39 mouse cellular contexts compared by ENCODE assay signal in genomic region chr3:105014908-105015307, GRCm38 (mm10). TPM values are rescaled to one million over a fixed set of nuclear protein-coding genes. Genes with fewer than 3 reads are reported as not detected.
"Had no signal": no experiment of that assay in that cellular context is flagged by ENCODE, and none has a peak within 500 bp of the region (broad histone marks: within the 10 kb centered on the region; RNA-seq: fewer than 3 reads in every experiment).

No protein-coding gene starts in this region.

- H3K9ac ChIP-seq: heart, embryonic 12.5 days; hindbrain, embryonic 12.5 days; hindbrain, embryonic 14.5 days; intestine, embryonic 15.5 days; limb, embryonic 12.5 days had no signal

- H3K9me3 ChIP-seq: heart, embryonic 10.5 days; heart, embryonic 12.5 days; hindbrain, embryonic 10.5 days; hindbrain, embryonic 12.5 days; intestine, embryonic 15.5 days; limb, embryonic 10.5 days; limb, embryonic 12.5 days had no signal

- H3K27me3 ChIP-seq: heart, embryonic 12.5 days; hindbrain, embryonic 12.5 days; intestine, embryonic 15.5 days; limb, embryonic 12.5 days had no signal

- H3K4me2 ChIP-seq: heart, embryonic 12.5 days; hindbrain, embryonic 12.5 days; hindbrain, embryonic 14.5 days; intestine, embryonic 15.5 days; limb, embryonic 12.5 days had no signal

- H3K4me3 ChIP-seq: gastrocnemius, adult 2 months; heart, embryonic 10.5 days; heart, embryonic 12.5 days; hindbrain, embryonic 10.5 days; hindbrain, embryonic 12.5 days; intestine, embryonic 15.5 days; left cerebral cortex, adult 2 months; limb, embryonic 10.5 days; limb, embryonic 12.5 days had no signal

- ATAC-seq: hindbrain, embryonic 16.5 days; inflammation-experienced regulatory T-cells, adult 6 months; intestine, embryonic 15.5 days; intestine, postnatal 0 days had no signal

- DNase-seq: gastrocnemius, adult 2 months; gastrocnemius, postnatal 10 days; gastrocnemius, postnatal 25 days; heart, adult 18-20 months; heart, postnatal 10 days; heart, postnatal 4 days; kidney, adult 18-20 months; kidney, adult 8-10 months; kidney, postnatal 10 days; kidney, postnatal 25 days; kidney, postnatal 4 days; liver had no signal

- H3K27ac ChIP-seq: gastrocnemius, adult 2 months; heart, embryonic 10.5 days; hindbrain, embryonic 10.5 days; hindbrain, embryonic 12.5 days; hindbrain, embryonic 14.5 days; intestine, embryonic 15.5 days; left cerebral cortex, adult 2 months; limb, embryonic 10.5 days; limb, embryonic 12.5 days had no signal

RNA-seq across cellular contexts. Expression of gene 4930564D02Rik, which starts 51.7 kb away (rescaled TPM):
- total RNA-seq: gastrocnemius, adult 2 months; gastrocnemius, postnatal 10 days; gastrocnemius, postnatal 25 days; gastrocnemius, postnatal 4 days; granulocyte monocyte progenitor cell, adult 5-6 weeks; heart, adult 18-20 months; heart, adult 8-10 months; heart, postnatal 10 days; heart, postnatal 25 days; heart, postnatal 4 days; layer of hippocampus, adult 8-10 months; layer of hippocampus, postnatal 10 days; layer of hippocampus, postnatal 25 days; left cerebral cortex, adult 2 months; left cerebral cortex, postnatal 14 days; left cerebral cortex, postnatal 36 days had no signal
- polyA plus RNA-seq: frontal cortex, adult 2 months; heart, embryonic 10.5 days; heart, embryonic 12.5 days; heart, embryonic 14.5 days; heart, embryonic 16.5 days; hindbrain, embryonic 10.5 days; hindbrain, embryonic 12.5 days; hindbrain, embryonic 14.5 days; hindbrain, embryonic 16.5 days; inflammation-experienced regulatory T-cells, adult 6 months; intestine, embryonic 15.5 days; intestine, postnatal 0 days; kidney, embryonic 14.5 days; kidney, embryonic 16.5 days; limb, embryonic 10.5 days; limb, embryonic 12.5 days; limb, embryonic 14.5 days had no signal

RNA-seq across cellular contexts. Expression of gene Wnt2b, which starts 53.2 kb away (rescaled TPM):
- total RNA-seq: granulocyte monocyte progenitor cell, adult 5-6 weeks had no signal
